Mouse (Mus musculus) adrenal gland, adult 2 months (tissue): ENCODE results near the gene Tax1bp1. TPM values are rescaled to one million over a fixed set of nuclear protein-coding genes. Genes with fewer than 3 reads are reported as not detected.
A peak's percentile ranks its signal among the peaks of the same experiment; 100 is the strongest.

Experiments
- DNase-seq: peaks from one replicate; pipeline ENCODE4 v3.0.0; 2021
- polyA plus RNA-seq: library from polyadenylated mRNA; depleted of rRNA; stranded (reverse); fragments of >200 nt; gene quantifications from 2 replicates; pipeline ENCODE4 v1.2.3, GENCODE M21; 2012; rRNA removed
- total RNA-seq, 2 experiments: library from RNA; stranded (reverse); gene quantifications; 2 replicates each; pipeline ENCODE4 v1.2.3; 2021

Tax1bp1 gene
- total and polyA plus RNA-seq, 3 experiments = 7.7 to 219 (median 182) TPM

DNA sequence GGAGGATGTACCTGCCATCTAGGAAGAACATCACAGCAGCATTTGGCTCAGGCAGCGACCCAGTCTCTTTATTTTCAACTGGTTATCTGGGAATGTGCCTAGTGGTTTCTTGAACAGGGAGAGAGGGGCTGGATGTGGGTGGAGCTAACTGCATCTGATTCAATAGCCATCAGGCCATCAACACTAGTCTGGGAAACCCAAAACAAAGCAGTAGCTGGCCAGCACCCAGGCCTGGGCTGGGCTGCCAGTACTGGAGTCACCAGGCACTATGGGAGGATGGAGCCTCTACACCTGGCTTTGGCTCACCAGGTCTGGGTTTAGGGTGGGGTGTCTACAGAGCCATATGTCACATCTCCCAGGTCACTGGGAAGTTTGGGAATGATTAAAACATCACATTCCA, 83.2 kb downstream of the Tax1bp1 start:
- no peak for DNase-seq

DNA sequence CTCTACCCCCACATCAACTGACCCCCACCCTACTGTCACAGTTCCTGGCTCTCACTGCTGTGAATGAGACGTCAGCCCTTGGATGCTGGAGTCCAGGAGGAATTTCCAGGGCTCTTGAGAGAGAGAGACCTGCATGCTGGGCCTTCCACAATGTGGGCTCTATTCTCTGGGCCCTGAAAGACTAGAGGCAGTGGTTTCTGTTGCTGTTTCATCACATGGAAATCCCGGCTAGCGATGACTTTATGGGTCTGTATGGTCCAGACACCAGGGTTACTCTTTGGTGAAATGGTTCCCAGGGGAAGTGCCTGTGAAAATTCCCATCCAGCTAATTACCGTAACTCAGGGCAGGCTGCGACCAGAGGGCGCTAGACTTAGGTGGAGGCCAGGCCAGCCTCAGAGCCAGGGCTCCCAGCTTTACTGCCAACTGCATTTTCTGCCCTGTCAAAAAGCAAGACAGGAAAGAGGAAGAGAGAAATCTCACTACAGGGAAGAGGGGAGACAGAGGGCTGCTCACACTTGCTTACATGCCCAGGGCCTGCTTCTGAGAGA, 83.8 kb downstream of the Tax1bp1 start:
- no peak for DNase-seq

DNA sequence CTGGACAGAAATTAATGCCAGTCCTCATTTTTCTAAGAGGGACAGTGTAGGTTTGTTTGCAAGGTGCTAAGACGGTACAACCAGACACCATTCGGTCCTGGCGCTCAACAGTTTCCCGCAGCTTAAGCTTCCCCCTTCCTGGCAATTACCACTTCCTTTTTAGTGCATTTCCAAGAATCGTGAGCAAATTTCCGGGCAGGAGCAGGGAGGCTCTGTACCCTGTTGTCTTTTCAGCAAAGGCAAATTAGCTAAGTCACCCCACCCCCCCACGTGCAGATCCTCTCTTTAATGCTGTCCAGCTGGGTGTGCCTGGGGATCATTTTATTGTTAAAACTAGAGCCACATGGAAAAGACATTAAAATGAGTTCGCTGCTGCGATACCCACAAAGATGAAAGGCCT, 88.7 kb downstream of the Tax1bp1 start:
- peak; percentile 17 for DNase-seq

DNA sequence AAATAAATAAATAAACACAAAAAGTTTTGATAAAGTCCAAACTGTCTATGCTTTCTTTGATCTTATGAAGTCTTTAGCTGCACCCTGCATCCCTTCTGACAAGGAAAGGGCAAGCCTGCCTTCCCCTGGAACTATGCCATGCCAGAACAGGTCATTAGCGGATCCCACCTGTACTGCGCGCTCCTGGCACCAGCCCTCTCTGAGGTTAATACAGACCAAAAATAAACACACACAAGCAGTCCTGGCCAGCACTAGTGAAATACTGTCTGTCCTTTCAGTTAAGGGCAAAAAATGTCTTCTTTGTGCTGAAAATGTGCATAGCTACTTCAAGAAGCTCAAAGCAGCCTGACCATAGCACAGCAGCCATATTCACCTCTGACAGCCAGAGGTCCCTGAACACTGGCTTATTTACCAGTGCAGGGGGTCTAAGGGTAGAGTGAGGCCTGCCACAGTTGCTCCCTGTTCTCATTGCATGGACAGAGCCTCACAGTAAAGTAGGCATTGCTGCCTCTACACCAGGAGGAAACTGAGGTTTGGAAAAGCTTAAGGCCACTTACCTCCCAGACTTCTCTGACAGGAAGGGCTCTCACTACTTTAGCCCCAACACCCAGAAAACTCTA, 91.8 kb downstream of the Tax1bp1 start:
- DNase-seq = no peak

Other genes with a start within 250 kb of the Tax1bp1 start
- 100 to 1,000 TPM; 181 to 188 TPM for gene Hibadh, start 73.3 kb upstream of the Tax1bp1 start, total RNA-seq
- gene Hibadh, start 73.3 kb upstream of the Tax1bp1 start, polyA plus RNA-seq = 45.4 and 49.8 TPM in 2 replicates